Mouse (Mus musculus) midbrain, embryonic 14.5 days (tissue): ENCODE measurements at regions not wholly inside any gene's neighbourhood (a gene's known extent, or its start where the extent isn't known, plus 50 kb on each side); places are given as distances from the start of the nearest gene placed in this dataset.

ENCODE experiments used
- ATAC-seq: fragments of 200-750 bp; cut with Nextera tagmentation; 2 replicates; pipeline ENCODE4 v1.8.0; 2017; ENCODE audit warnings: moderate number of reproducible peaks, moderate library complexity; ENCODE audit not compliant: low FRiP score, low TSS enrichment
- DNase-seq: peaks from one replicate; pipeline ENCODE4 v3.0.0-alpha.2; 2015
- H3K27ac ChIP-seq: fragments of 300-500 bp; sonication (generic); replicated peaks from 2 replicates; pipeline ENCODE4 v1.5.1; 2014; ENCODE audit warnings: mild to moderate bottlenecking, low read depth, low read length, moderate library complexity
- H3K27me3 ChIP-seq: fragments of 300-500 bp; sonication (generic); 2 replicates; pipeline ENCODE4 v1.6.1; 2014; ENCODE audit warnings: low read length, control low read depth, mixed read lengths; ENCODE audit not compliant: control insufficient read depth, insufficient read depth
- H3K36me3 ChIP-seq: fragments of 300-500 bp; sonication (generic); 2 replicates; pipeline ENCODE4 v1.6.1; 2014; ENCODE audit warnings: low read length, control low read depth; ENCODE audit not compliant: control insufficient read depth, insufficient read depth
- H3K4me1 ChIP-seq: fragments of 300-500 bp; sonication (generic); 2 replicates; pipeline ENCODE4 v1.6.1; 2014; ENCODE audit warnings: mild to moderate bottlenecking, antibody characterized with exemption, low read length, control low read depth; ENCODE audit not compliant: control insufficient read depth, insufficient read depth
- H3K4me2 ChIP-seq: fragments of 300-500 bp; sonication (generic); 2 replicates; pipeline ENCODE4 v1.6.1; 2014; ENCODE audit warnings: mild to moderate bottlenecking, low read length, moderate library complexity
- H3K4me3 ChIP-seq: fragments of 300-500 bp; sonication (generic); replicated peaks from 2 replicates; pipeline ENCODE4 v1.5.1; 2014; ENCODE audit warnings: low read depth, low read length
- H3K9ac ChIP-seq: fragments of 300-500 bp; sonication (generic); replicated peaks from 2 replicates; pipeline ENCODE4 v1.6.1; 2014; ENCODE audit warnings: mild to moderate bottlenecking, low read length, moderate library complexity
- H3K9me3 ChIP-seq: fragments of 300-500 bp; sonication (generic); 2 replicates; pipeline ENCODE4 v1.6.1; 2016; ENCODE audit warnings: low read length, control low read depth, mixed read lengths; ENCODE audit not compliant: control insufficient read depth
- WGBS: fragments of 180-500 bp; shearing (Covaris S2); extraction: QIAGEN DNeasy Blood & Tissue Kit; methylation state at CpG from one replicate; pipeline ENCODE4 v1.1.7; 2014; 5-methylcytosine and 5-hydroxymethylcytosine counted together

GRCm38 (mm10) chr12:25268871-25269850 is 172.2 kb upstream of the Id2 start:
- H3K36me3 ChIP-seq: no peaks in the 10 kb centered on the region
- H3K4me3 ChIP-seq: no peak overlapping the region
- no peak for DNase-seq
- no peaks in the 10 kb centered on the region for H3K27me3 ChIP-seq
- no peak overlapping the region for H3K4me2 ChIP-seq
- no peak overlapping the region for H3K9ac ChIP-seq
- H3K4me1 ChIP-seq: no peaks in the 10 kb centered on the region
- ATAC-seq: no peak
- H3K9me3 ChIP-seq: no peaks in the 10 kb centered on the region
- no peak overlapping the region for H3K27ac ChIP-seq
- WGBS: 79% methylated on average over 18 of the region's 18 CpGs

DNA sequence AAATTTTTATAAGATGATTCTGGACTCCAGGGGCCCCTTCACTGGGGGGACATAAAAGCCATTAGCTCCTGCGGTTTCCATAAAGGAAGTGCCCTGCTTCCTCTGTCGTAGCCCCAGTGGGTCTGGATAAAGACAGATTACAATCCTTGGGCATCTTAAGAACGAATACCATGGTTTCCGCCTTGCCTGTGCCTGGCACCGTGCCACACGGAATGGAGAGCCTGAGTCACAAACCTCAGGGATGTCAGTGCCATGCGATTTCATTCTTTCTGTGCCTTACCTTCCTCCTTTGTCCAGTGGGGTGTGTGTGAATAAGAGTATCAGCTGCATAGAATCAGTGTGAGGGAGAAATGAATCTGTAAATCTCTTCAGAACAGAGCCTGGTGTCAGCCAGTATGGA is 171.4 kb upstream of the Id2 start:
- DNase-seq (no peak), ATAC-seq (no peak)
- Histone ChIP-seq H3K27me3 (no peaks in the 10 kb centered on the region), H3K9me3 (no peaks in the 10 kb centered on the region), H3K4me1 (no peaks in the 10 kb centered on the region), H3K36me3 (no peaks in the 10 kb centered on the region), H3K4me3 (no peak overlapping the region), H3K9ac (no peak overlapping the region), H3K4me2 (no peak overlapping the region), H3K27ac (no peak overlapping the region)
- 74% methylated on average over 7 of the region's 7 CpGs for WGBS

DNA sequence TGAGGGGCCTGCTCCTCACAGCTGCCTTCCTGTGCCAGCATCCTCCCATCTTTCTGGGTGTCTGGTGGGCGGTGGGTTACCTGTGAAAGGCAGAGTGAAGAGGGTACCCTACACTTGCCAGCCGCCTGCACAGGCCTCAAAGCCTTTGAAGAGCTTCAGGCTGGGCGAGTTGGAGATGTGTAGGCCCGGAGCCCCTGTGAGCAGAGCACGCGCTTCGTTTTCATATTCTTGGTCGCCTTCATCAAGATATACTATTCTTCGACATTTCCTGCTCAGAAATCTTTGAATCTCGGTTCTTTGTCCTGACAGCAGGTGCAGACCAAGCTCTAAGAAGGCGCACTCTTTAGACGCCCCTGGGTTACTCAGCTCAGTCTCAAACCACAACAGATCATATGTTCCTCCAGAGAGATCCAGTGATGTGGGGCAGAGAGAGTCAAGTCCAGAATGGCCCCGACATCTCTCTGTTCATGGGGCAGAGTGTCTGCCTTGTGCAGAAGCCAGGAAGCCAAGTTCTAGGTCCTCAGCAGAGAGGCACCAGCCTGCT is 170.7 kb upstream of the Id2 start:
- Histone ChIP-seq H3K36me3 (no peaks in the 10 kb centered on the region), H3K4me3 (no peak overlapping the region), H3K4me2 (no peak overlapping the region), H3K9me3 (no peaks in the 10 kb centered on the region), H3K9ac (no peak overlapping the region), H3K27me3 (no peaks in the 10 kb centered on the region), H3K4me1 (no peaks in the 10 kb centered on the region), H3K27ac (no peak overlapping the region)
- ATAC-seq (no peak), DNase-seq (no peak)
- WGBS: 96% methylated on average over 13 of the region's 13 CpGs

DNA sequence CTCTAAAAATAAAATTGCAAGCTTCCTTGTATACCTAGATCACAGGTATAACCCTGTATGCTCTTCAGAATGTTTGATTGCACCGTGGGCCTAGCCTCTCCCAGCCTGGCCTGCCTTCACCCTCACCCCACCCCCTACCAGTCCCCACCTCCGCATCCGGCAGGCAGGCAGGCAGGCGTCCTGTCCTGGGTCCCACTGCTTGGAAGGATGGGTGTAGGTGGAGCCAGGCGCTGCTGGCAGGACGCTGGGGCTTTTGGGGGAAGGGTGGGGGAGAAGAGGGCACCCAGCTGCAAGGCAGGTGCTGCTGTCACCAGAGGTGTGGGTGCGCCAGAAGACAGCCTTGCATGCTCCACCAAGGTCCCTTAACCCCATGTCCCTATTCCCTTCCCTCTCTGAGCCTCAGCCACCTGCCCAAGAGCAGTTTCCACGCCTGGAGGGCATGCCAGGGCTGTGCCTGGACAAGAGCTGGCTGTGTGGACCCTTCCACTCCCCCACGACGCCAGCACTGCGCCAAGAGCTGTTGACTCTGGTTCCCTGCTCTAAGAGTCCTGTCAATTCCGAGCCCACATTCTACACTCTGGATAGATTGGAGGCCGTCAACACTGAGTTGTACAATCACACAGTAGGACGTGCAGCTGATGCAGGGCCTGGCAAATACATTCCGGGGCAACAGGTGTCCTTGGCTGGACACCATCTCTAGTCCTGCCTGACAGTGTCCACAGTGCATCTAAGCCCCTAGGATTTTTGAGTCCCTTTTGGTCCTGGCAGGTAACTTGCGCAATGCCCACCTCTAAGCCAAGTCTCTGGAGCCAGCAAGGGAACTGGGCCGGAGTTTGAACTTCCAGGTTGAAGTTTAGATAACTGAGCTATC is 170.0 kb upstream of the Id2 start:
- Histone ChIP-seq H3K27me3 (no peaks in the 10 kb centered on the region), H3K4me2 (no peak overlapping the region), H3K4me3 (no peak overlapping the region), H3K9ac (no peak overlapping the region), H3K27ac (no peak overlapping the region), H3K36me3 (no peaks in the 10 kb centered on the region), H3K9me3 (no peaks in the 10 kb centered on the region), H3K4me1 (no peaks in the 10 kb centered on the region)
- 73% methylated on average over 17 of the region's 17 CpGs for WGBS
- ATAC-seq (no peak), DNase-seq (no peak)

- DNase-seq: no peak
- 60% methylated on average over 11 of the region's 11 CpGs for WGBS
Measured at GRCm38 (mm10) chr12:25265560-25266525, 168.9 kb upstream of the Id2 start.

GRCm38 (mm10) chr12:25265066-25265465 is 168.1 kb upstream of the Id2 start:
- no peak overlapping the region for H3K9ac ChIP-seq
- H3K36me3 ChIP-seq: no peaks in the 10 kb centered on the region
- no peak overlapping the region for H3K4me3 ChIP-seq
- H3K27me3 ChIP-seq: no peaks in the 10 kb centered on the region
- no peak overlapping the region for H3K4me2 ChIP-seq
- WGBS: 82% methylated on average over 13 of the region's 13 CpGs
- no peak for DNase-seq
- H3K27ac ChIP-seq: no peak overlapping the region
- ATAC-seq: no peak
- H3K9me3 ChIP-seq: no peaks in the 10 kb centered on the region
- no peaks in the 10 kb centered on the region for H3K4me1 ChIP-seq

More at GRCm38 (mm10) chr12:25265560-25266525, 168.9 kb upstream of the Id2 start:
- H3K27ac ChIP-seq: no peak overlapping the region
- no peak for ATAC-seq
- H3K36me3 ChIP-seq: no peaks in the 10 kb centered on the region
- H3K4me3 ChIP-seq: no peak overlapping the region
- no peaks in the 10 kb centered on the region for H3K9me3 ChIP-seq
- no peak overlapping the region for H3K4me2 ChIP-seq
- no peak overlapping the region for H3K9ac ChIP-seq
- no peaks in the 10 kb centered on the region for H3K4me1 ChIP-seq
- no peaks in the 10 kb centered on the region for H3K27me3 ChIP-seq

GRCm38 (mm10) chr12:25264408-25264807 is 167.5 kb upstream of the Id2 start:
- WGBS: 91% methylated on average over 3 of the region's 3 CpGs
- no peak overlapping the region for H3K27ac ChIP-seq
- no peaks in the 10 kb centered on the region for H3K4me1 ChIP-seq
- H3K27me3 ChIP-seq: no peaks in the 10 kb centered on the region
- no peaks in the 10 kb centered on the region for H3K9me3 ChIP-seq
- H3K4me3 ChIP-seq: no peak overlapping the region
- H3K9ac ChIP-seq: no peak overlapping the region
- H3K36me3 ChIP-seq: no peaks in the 10 kb centered on the region
- H3K4me2 ChIP-seq: no peak overlapping the region
- DNase-seq: no peak
- ATAC-seq: no peak

- H3K4me1 ChIP-seq: no peaks in the 10 kb centered on the region
- H3K36me3 ChIP-seq: no peaks in the 10 kb centered on the region
- no peaks in the 10 kb centered on the region for H3K27me3 ChIP-seq
- H3K4me2 ChIP-seq: no peak overlapping the region
- DNase-seq (no peak), ATAC-seq (no peak)
- no peak overlapping the region for H3K4me3 ChIP-seq
- WGBS: 79% methylated on average over 3 of the region's 3 CpGs
- H3K9me3 ChIP-seq: no peaks in the 10 kb centered on the region
- no peak overlapping the region for H3K27ac ChIP-seq
- H3K9ac ChIP-seq: no peak overlapping the region
Measured at GRCm38 (mm10) chr12:25262461-25262860, 165.5 kb upstream of the Id2 start.
